Mouse (Mus musculus): ENCODE measurements around the gene Drd4. TPM values are rescaled to one million over a fixed set of nuclear protein-coding genes. Genes with fewer than 3 reads are reported as not detected.

The Drd4 gene
- polyA plus RNA-seq, 1 experiment, result 0.09 TPM

- no peaks in the 10 kb centered on the region for H3K4me1 ChIP-seq (ENCODE audit: control insufficient read depth, insufficient read depth, insufficient read length)
- no peak for DNase-seq (ENCODE audit: low read depth in 1 of 2, low spot score in 2 of 2)
- H3K36me3 ChIP-seq (ENCODE audit: control insufficient read depth, insufficient read depth, low read length), result peaks cover 27% of the 10 kb centered on the region
- no peaks in the 10 kb centered on the region for H3K27me3 ChIP-seq (ENCODE audit: control insufficient read depth, insufficient read depth, low read length)
- no peak overlapping the region for H3K27ac ChIP-seq (ENCODE audit: insufficient read depth, low read length)
- TF ChIP-seq CTCF (IDR thresholded peaks at IDR 0.05; ENCODE audit: extremely low read depth, insufficient read depth, insufficient read length, insufficient replicate concordance), result no peak
- no peak for TF ChIP-seq POLR2A (IDR thresholded peaks at IDR 0.05; ENCODE audit: low read depth, low read length)
- H3K4me3 ChIP-seq (ENCODE audit: extremely low read depth, insufficient read depth, insufficient read length), result no peak overlapping the region
- 84% methylated on average over 2 of the region's 2 CpGs for WGBS
Measured at GRCm38 (mm10) chr7:141319446-141319845, 27.6 kb downstream of the Drd4 start.

- Histone ChIP-seq H3K27ac (ENCODE audit: insufficient read depth, low read length) (no peak overlapping the region), H3K27me3 (ENCODE audit: control insufficient read depth, insufficient read depth, low read length) (no peaks in the 10 kb centered on the region), H3K4me1 (ENCODE audit: control insufficient read depth, insufficient read depth, insufficient read length) (peaks cover 12% of the 10 kb centered on the region), H3K36me3 (ENCODE audit: control insufficient read depth, insufficient read depth, low read length) (peaks cover 19% of the 10 kb centered on the region), H3K4me3 (ENCODE audit: extremely low read depth, insufficient read depth, insufficient read length) (no peak overlapping the region)
- WGBS, result 97% methylated on average over 1 of the region's 1 CpGs
- no peak for DNase-seq (ENCODE audit: low read depth in 1 of 2, low spot score in 2 of 2)
- TF ChIP-seq CTCF (IDR thresholded peaks at IDR 0.05; ENCODE audit: extremely low read depth, insufficient read depth, insufficient read length, insufficient replicate concordance) (no peak), POLR2A (IDR thresholded peaks at IDR 0.05; ENCODE audit: low read depth, low read length) (no peak)
Measured at GRCm38 (mm10) chr7:141324686-141325085, 32.9 kb downstream of the Drd4 start.

- peaks cover 12% of the 10 kb centered on the region for H3K36me3 ChIP-seq (ENCODE audit: control insufficient read depth, insufficient read depth, low read length)
- no peak for DNase-seq (ENCODE audit: low read depth in 1 of 2, low spot score in 2 of 2)
- peak overlapping the region; percentile 72 for H3K27ac ChIP-seq (ENCODE audit: insufficient read depth, low read length)
- TF ChIP-seq POLR2A (IDR thresholded peaks at IDR 0.05; ENCODE audit: low read depth, low read length) (no peak), CTCF (IDR thresholded peaks at IDR 0.05; ENCODE audit: extremely low read depth, insufficient read depth, insufficient read length, insufficient replicate concordance) (no peak)
- WGBS, result 15% methylated on average over 18 of the region's 35 CpGs
- H3K4me1 ChIP-seq (ENCODE audit: control insufficient read depth, insufficient read depth, insufficient read length), result peaks cover 12% of the 10 kb centered on the region
- H3K4me3 ChIP-seq (ENCODE audit: extremely low read depth, insufficient read depth, insufficient read length), result peak overlapping the region; percentile 65
- no peaks in the 10 kb centered on the region for H3K27me3 ChIP-seq (ENCODE audit: control insufficient read depth, insufficient read depth, low read length)
Measured at GRCm38 (mm10) chr7:141326546-141327446, 35.0 kb downstream of the Drd4 start.

DNA sequence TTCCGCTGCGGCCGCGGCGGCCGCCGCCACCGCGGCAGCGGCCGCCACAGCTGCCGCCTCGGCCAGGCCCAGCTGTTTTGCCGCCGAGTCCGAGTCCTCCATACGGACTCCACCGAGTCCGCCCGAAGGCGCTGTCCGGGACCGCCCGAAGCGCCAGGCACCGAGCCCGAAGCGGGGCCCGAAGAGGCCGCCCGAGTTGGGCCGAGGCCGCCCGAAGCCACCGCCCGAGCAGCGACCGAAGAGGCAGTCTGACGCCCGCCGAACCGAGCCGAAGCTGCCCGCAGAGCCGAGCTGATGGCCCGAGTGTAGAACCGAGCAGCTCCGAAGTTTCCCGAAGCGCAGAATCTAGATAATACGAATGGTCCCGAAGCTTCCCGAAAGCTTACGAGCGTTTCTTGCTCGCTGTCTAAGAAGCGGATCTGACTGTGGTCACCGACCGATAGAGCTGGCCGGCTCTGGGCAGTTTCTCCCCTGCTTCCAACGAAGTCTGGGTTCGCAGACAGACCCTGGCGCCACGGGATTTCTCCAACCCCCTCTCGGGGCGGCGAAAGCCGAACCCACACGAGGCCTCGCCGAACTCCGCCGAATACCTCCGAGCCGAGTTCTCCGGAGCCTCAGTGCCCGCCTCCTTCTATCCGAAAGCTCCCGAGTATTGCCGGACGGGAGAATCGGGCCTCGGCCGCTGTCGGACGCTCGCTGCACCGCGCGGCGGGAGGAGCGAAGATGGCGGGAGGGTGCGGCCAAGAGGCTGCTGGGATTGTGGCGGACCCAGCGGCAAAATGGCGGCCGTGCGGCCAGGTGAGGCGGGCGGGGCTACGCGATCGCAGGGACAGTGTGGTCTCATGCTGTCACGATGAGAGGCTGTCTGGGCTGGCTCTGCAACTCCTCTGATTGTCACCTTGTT, 35.9 kb downstream of the Drd4 start, which contains the start of the genes Deaf1 and Tmem80:
TSS of gene Deaf1 (minus strand) at position 222 of the 904 bp plus-strand sequence.
TSS of gene Tmem80 (plus strand) at position 271 of the 904 bp plus-strand sequence.
- H3K4me3 ChIP-seq (ENCODE audit: extremely low read depth, insufficient read depth, insufficient read length), result peak within 1 kb of the TSS; percentile 90
- TF ChIP-seq POLR2A (IDR thresholded peaks at IDR 0.05; ENCODE audit: low read depth, low read length) (peak; percentile 98), CTCF (IDR thresholded peaks at IDR 0.05; ENCODE audit: extremely low read depth, insufficient read depth, insufficient read length, insufficient replicate concordance) (no peak)
- under 1% methylated on average over 105 of the region's 105 CpGs for WGBS
- DNase-seq (ENCODE audit: low read depth in 1 of 2, low spot score in 2 of 2), result peak; percentile 95 to 99
- no peaks in the 10 kb centered on the region for H3K27me3 ChIP-seq (ENCODE audit: control insufficient read depth, insufficient read depth, low read length)
- H3K36me3 ChIP-seq (ENCODE audit: control insufficient read depth, insufficient read depth, low read length), result peaks cover 10% of the 10 kb centered on the region
- peaks cover 12% of the 10 kb centered on the region for H3K4me1 ChIP-seq (ENCODE audit: control insufficient read depth, insufficient read depth, insufficient read length)
- H3K27ac ChIP-seq (ENCODE audit: insufficient read depth, low read length), result peak within 1 kb of the TSS; percentile 94

- peaks cover 12% of the 10 kb centered on the region for H3K4me1 ChIP-seq (ENCODE audit: control insufficient read depth, insufficient read depth, insufficient read length)
- peaks cover 11% of the 10 kb centered on the region for H3K36me3 ChIP-seq (ENCODE audit: control insufficient read depth, insufficient read depth, low read length)
- DNase-seq (ENCODE audit: low read depth in 1 of 2, low spot score in 2 of 2), result no peak
- H3K27ac ChIP-seq (ENCODE audit: insufficient read depth, low read length), result peak overlapping the region; percentile 94
- WGBS, result 16% methylated on average over 24 of the region's 24 CpGs
- H3K27me3 ChIP-seq (ENCODE audit: control insufficient read depth, insufficient read depth, low read length), result no peaks in the 10 kb centered on the region
- peak overlapping the region; percentile 90 for H3K4me3 ChIP-seq (ENCODE audit: extremely low read depth, insufficient read depth, insufficient read length)
- TF ChIP-seq POLR2A (IDR thresholded peaks at IDR 0.05; ENCODE audit: low read depth, low read length) (no peak), CTCF (IDR thresholded peaks at IDR 0.05; ENCODE audit: extremely low read depth, insufficient read depth, insufficient read length, insufficient replicate concordance) (no peak)
Measured at GRCm38 (mm10) chr7:141328373-141328990, 36.7 kb downstream of the Drd4 start.

DNA sequence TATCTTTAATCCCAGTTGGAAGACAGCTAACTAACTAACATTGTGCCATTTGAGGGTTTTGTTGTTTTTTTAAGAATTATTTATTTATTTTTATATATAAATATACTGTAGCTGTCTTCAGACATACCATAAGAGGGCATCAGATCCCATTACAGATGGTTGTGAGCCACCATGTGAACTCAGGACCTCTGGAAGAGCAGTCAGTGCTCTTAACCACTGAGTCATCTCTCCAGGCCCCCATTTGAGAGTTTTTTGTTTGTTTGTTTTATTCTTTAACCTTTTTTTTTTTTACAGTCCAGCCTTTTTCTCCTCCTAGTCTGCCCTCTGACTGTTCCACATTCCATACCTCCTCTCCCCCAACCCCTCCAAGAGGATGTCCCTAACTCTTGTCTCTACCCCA, 38.9 kb downstream of the Drd4 start:
- DNase-seq (ENCODE audit: low read depth in 1 of 2, low spot score in 2 of 2), result no peak
- no peak overlapping the region for H3K27ac ChIP-seq (ENCODE audit: insufficient read depth, low read length)
- H3K27me3 ChIP-seq (ENCODE audit: control insufficient read depth, insufficient read depth, low read length), result no peaks in the 10 kb centered on the region
- TF ChIP-seq CTCF (IDR thresholded peaks at IDR 0.05; ENCODE audit: extremely low read depth, insufficient read depth, insufficient read length, insufficient replicate concordance) (no peak), POLR2A (IDR thresholded peaks at IDR 0.05; ENCODE audit: low read depth, low read length) (no peak)
- no peak overlapping the region for H3K4me3 ChIP-seq (ENCODE audit: extremely low read depth, insufficient read depth, insufficient read length)
- peaks cover 16% of the 10 kb centered on the region for H3K36me3 ChIP-seq (ENCODE audit: control insufficient read depth, insufficient read depth, low read length)
- peaks cover 12% of the 10 kb centered on the region for H3K4me1 ChIP-seq (ENCODE audit: control insufficient read depth, insufficient read depth, insufficient read length)
